Mouse (Mus musculus) midbrain, postnatal 0 days (tissue): Measurements from ENCODE around the gene Ephb1. TPM values are rescaled to one million over a fixed set of nuclear protein-coding genes. Genes with fewer than 3 reads are reported as not detected.

ENCODE experiments used
- ATAC-seq: fragments of 200-750 bp; cut with Nextera tagmentation; 2 replicates; pipeline ENCODE4 v1.8.0; 2017; ENCODE audit warnings: moderate number of reproducible peaks, mild to moderate bottlenecking, moderate TSS enrichment, moderate library complexity; ENCODE audit not compliant: low FRiP score
- DNase-seq: peaks from one replicate; pipeline ENCODE4 v3.0.0-alpha.2; 2015; ENCODE audit warnings: low spot score
- H3K27ac ChIP-seq: fragments of 300-500 bp; sonication (generic); 2 replicates; pipeline ENCODE4 v1.5.1; 2014; ENCODE audit warnings: low read depth, mild to moderate bottlenecking, low read length, mixed read lengths
- H3K27me3 ChIP-seq: fragments of 300-500 bp; sonication (generic); 2 replicates; pipeline ENCODE4 v1.6.1; 2014; ENCODE audit warnings: low read length, control low read depth, mixed read lengths; ENCODE audit not compliant: insufficient read depth
- H3K36me3 ChIP-seq: fragments of 300-500 bp; sonication (generic); 2 replicates; pipeline ENCODE4 v1.6.1; 2014; ENCODE audit warnings: low read length, control low read depth, mixed read lengths; ENCODE audit not compliant: insufficient read depth
- H3K4me1 ChIP-seq: fragments of 300-500 bp; sonication (generic); 2 replicates; pipeline ENCODE4 v1.6.1; 2014; ENCODE audit warnings: mild to moderate bottlenecking, control low read depth, antibody characterized with exemption, low read length, mixed read lengths; ENCODE audit not compliant: insufficient read depth
- H3K4me2 ChIP-seq: fragments of 300-500 bp; sonication (generic); 2 replicates; pipeline ENCODE4 v1.6.1; 2014; ENCODE audit warnings: low read depth, mild to moderate bottlenecking, low read length, mixed read lengths; ENCODE audit not compliant: poor library complexity, severe bottlenecking
- H3K4me3 ChIP-seq: fragments of 300-500 bp; sonication (generic); 2 replicates; pipeline ENCODE4 v1.5.1; 2014; ENCODE audit warnings: low read depth, mild to moderate bottlenecking, low read length, moderate library complexity
- H3K9ac ChIP-seq: fragments of 300-500 bp; sonication (generic); replicated peaks from 2 replicates; pipeline ENCODE4 v1.6.1; 2014; ENCODE audit warnings: mild to moderate bottlenecking, low read length, moderate library complexity, mixed read lengths; ENCODE audit not compliant: poor library complexity, severe bottlenecking
- H3K9me3 ChIP-seq: fragments of 300-500 bp; sonication (generic); 2 replicates; pipeline ENCODE4 v1.6.1; 2016; ENCODE audit warnings: low read length, control low read depth
- CTCF ChIP-seq: IDR thresholded peaks from 2 replicates; pipeline ENCODE4 v1.5.1; 2016; ENCODE audit warnings: antibody characterized with exemption, mild to moderate bottlenecking
- WGBS: fragments of 180-500 bp; shearing (Covaris S2); extraction: QIAGEN DNeasy Blood & Tissue Kit; methylation state at CpG from one replicate; pipeline ENCODE4 v1.1.7; 2014; 5-methylcytosine and 5-hydroxymethylcytosine counted together
- polyA plus RNA-seq: library from polyadenylated mRNA; unstranded; fragments of >200 nt; fragmentation: Nextera tagmentation; extraction: Ambion mirVana; gene quantifications from 2 replicates; pipeline ENCODE4 v1.2.1, GENCODE M21; 2015
- total RNA-seq: library from RNA; depleted of rRNA; stranded (reverse); fragments of >200 nt; gene quantifications from 2 replicates; pipeline ENCODE4 v1.2.3, GENCODE M21; 2014

The Ephb1 gene
- total and polyA plus RNA-seq, 2 experiments from 2014 or later: 69.4 to 85.9 TPM

GRCm38 (mm10) chr9:102275931-102276330 is 78.6 kb downstream of the Ephb1 start:
- 65% methylated on average over 3 of the region's 3 CpGs for WGBS
- DNase-seq (peak; percentile 51), ATAC-seq (no peak)
- no peaks in the 10 kb centered on the region for H3K27me3 ChIP-seq
- no peak overlapping the region for H3K9ac ChIP-seq
- no peak overlapping the region for H3K4me3 ChIP-seq
- no peak overlapping the region for H3K27ac ChIP-seq
- H3K4me1 ChIP-seq: no peaks in the 10 kb centered on the region; the same call in 1 of the 2 replicates
- no peaks in the 10 kb centered on the region for H3K9me3 ChIP-seq
- no peaks in the 10 kb centered on the region for H3K36me3 ChIP-seq
- H3K4me2 ChIP-seq: no peak overlapping the region
- no peak for TF ChIP-seq CTCF

DNA sequence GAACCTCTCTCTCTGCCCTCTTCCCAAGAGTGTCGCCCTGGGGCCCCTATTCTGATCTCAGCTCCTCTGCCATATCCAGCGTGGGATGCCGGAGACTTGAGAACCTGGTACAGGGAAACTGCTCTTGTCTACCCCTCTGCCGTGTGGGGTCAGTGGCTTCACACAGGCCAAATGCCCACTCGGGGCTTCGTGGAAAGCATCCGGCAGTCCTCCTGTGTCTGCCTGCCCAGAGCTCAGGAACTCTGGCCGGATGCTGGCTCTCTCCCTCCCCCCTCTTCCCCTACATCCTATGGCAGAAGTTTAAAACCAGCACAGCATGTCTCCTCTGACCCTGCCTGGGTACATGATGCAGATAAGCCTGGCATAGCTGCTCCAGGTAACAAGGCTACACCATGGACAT is 80.5 kb downstream of the Ephb1 start:
- Histone ChIP-seq H3K4me2 (no peak overlapping the region), H3K4me3 (no peak overlapping the region), H3K36me3 (no peaks in the 10 kb centered on the region), H3K9me3 (no peaks in the 10 kb centered on the region), H3K9ac (no peak overlapping the region), H3K4me1 (no peaks in the 10 kb centered on the region; the same call in 1 of the 2 replicates), H3K27ac (no peak overlapping the region), H3K27me3 (no peaks in the 10 kb centered on the region)
- no peak for TF ChIP-seq CTCF
- DNase-seq: no peak
- 60% methylated on average over 8 of the region's 8 CpGs for WGBS
- ATAC-seq: no peak

DNA sequence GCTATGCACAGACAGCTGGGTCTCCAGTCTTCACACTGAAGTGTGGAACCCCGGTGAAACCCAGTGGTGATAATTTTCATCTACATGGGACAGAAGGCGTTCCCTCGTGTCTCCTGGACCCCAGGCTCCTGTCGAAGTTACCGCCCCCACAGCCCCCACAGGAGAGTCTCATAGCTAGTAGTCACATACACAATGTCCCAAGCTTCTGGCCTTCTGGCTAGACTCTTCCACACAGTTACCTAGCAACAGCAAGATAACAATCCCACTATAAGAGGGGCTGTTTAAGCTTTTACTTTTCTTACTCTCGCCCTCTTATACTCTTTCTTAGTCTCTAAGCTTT is 81.1 kb downstream of the Ephb1 start:
- Histone ChIP-seq H3K9ac (no peak overlapping the region), H3K4me1 (no peaks in the 10 kb centered on the region; the same call in 1 of the 2 replicates), H3K27ac (no peak overlapping the region), H3K27me3 (no peaks in the 10 kb centered on the region), H3K9me3 (no peaks in the 10 kb centered on the region), H3K36me3 (no peaks in the 10 kb centered on the region), H3K4me2 (no peak overlapping the region), H3K4me3 (no peak overlapping the region)
- TF ChIP-seq CTCF: no peak
- DNase-seq (no peak), ATAC-seq (no peak)
- 53% methylated on average over 6 of the region's 6 CpGs for WGBS

GRCm38 (mm10) chr9:102272731-102273468 is 81.6 kb downstream of the Ephb1 start:
- WGBS: 63% methylated on average over 5 of the region's 5 CpGs
- H3K27me3 ChIP-seq: no peaks in the 10 kb centered on the region
- no peak overlapping the region for H3K4me2 ChIP-seq
- no peak overlapping the region for H3K4me3 ChIP-seq
- DNase-seq (no peak), ATAC-seq (no peak)
- no peak overlapping the region for H3K27ac ChIP-seq
- H3K9ac ChIP-seq: no peak overlapping the region
- H3K36me3 ChIP-seq: no peaks in the 10 kb centered on the region
- H3K4me1 ChIP-seq: peaks cover 2% of the 10 kb centered on the region
- TF ChIP-seq CTCF: no peak
- no peaks in the 10 kb centered on the region for H3K9me3 ChIP-seq

DNA sequence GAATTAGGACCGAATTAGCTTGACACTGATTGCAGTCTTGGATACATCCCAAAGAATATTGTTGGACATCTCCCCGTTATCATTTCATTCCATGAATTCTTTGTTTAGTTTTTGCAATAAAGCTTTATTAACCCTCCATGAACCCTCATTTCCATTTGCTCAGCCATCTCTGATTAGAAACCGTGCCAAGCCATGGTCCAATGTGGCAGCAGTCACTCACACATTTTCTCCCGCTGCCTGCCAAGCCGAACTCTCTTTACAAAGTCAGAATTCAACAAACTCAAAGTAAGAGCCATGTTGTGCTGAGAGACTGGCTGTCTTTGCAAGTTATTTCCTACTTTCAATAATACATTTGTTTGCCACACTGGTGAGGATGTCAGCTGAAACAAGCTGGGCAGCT is 84.0 kb downstream of the Ephb1 start:
- no peaks in the 10 kb centered on the region for H3K36me3 ChIP-seq
- DNase-seq (no peak), ATAC-seq (no peak)
- no peaks in the 10 kb centered on the region for H3K27me3 ChIP-seq
- WGBS: 68% methylated on average over 5 of the region's 5 CpGs
- no peak overlapping the region for H3K4me3 ChIP-seq
- no peak overlapping the region for H3K4me2 ChIP-seq
- H3K9ac ChIP-seq: no peak overlapping the region
- H3K4me1 ChIP-seq: peaks cover 6% of the 10 kb centered on the region
- no peak overlapping the region for H3K27ac ChIP-seq
- H3K9me3 ChIP-seq: no peaks in the 10 kb centered on the region
- no peak for TF ChIP-seq CTCF

- DNase-seq: peak; percentile 42
- Histone ChIP-seq H3K9me3 (no peaks in the 10 kb centered on the region), H3K27me3 (no peaks in the 10 kb centered on the region), H3K27ac (no peak overlapping the region), H3K9ac (no peak overlapping the region; the same call in 1 of the 2 replicates), H3K4me1 (peaks cover 6% of the 10 kb centered on the region; the same call in 1 of the 2 replicates), H3K4me3 (peak overlapping the region; percentile 23; the same call in 1 of the 2 replicates), H3K4me2 (peak overlapping the region; percentile 43), H3K36me3 (no peaks in the 10 kb centered on the region)
- no peak for ATAC-seq
- 4% methylated on average over 18 of the region's 18 CpGs for WGBS
- TF ChIP-seq CTCF: peak; percentile 31
Observed at GRCm38 (mm10) chr9:102267311-102268027, 87.0 kb downstream of the Ephb1 start.
